Mouse (Mus musculus): Measurements from ENCODE around the gene Banf1. TPM values are rescaled to one million over a fixed set of nuclear protein-coding genes. Genes with fewer than 3 reads are reported as not detected.

The Banf1 gene
- polyA plus RNA-seq, 1 experiment from 2014 or later, result 402 TPM

GRCm38 (mm10) chr19:5395371-5395770, 28.4 kb upstream of the Banf1 start:
- H3K4me2 ChIP-seq (replicated peaks), result no peak overlapping the region
- H3K4me1 ChIP-seq, result peaks cover 2% of the 10 kb centered on the region
- no peak for ATAC-seq (ENCODE audit: low FRiP score, low read depth)
- H3K9ac ChIP-seq (replicated peaks), result no peak overlapping the region
- no peaks in the 10 kb centered on the region for H3K9me3 ChIP-seq
- no peak overlapping the region for H3K27ac ChIP-seq (replicated peaks)
- 76% methylated on average over 4 of the region's 4 CpGs for WGBS
- H3K27me3 ChIP-seq, result peaks cover 7% of the 10 kb centered on the region; the same call in 1 of the 2 replicates
- no peak overlapping the region for H3K4me3 ChIP-seq
- H3K36me3 ChIP-seq, result no peaks in the 10 kb centered on the region

- 0 out of 2 replicates have a peak overlapping the region, but pooled peaks have one; percentile 15 for H3K9ac ChIP-seq (replicated peaks)
- peaks cover 14% of the 10 kb centered on the region for H3K4me1 ChIP-seq
- no peak overlapping the region for H3K4me3 ChIP-seq
- no peaks in the 10 kb centered on the region for H3K9me3 ChIP-seq
- ATAC-seq (ENCODE audit: low FRiP score, low read depth), result no peak
- WGBS, result 58% methylated on average over 10 of the region's 10 CpGs
- no peak overlapping the region for H3K4me2 ChIP-seq (replicated peaks)
- H3K27ac ChIP-seq (replicated peaks), result no peak overlapping the region
- peaks cover 7% of the 10 kb centered on the region; the same call in 1 of the 2 replicates for H3K27me3 ChIP-seq
- H3K36me3 ChIP-seq, result no peaks in the 10 kb centered on the region
These were observed 27.2 kb upstream of the Banf1 start for GRCm38 (mm10) chr19:5394168-5394567.

- Histone ChIP-seq H3K9me3 (no peaks in the 10 kb centered on the region), H3K4me3 (no peak overlapping the region), H3K4me1 (peaks cover 17% of the 10 kb centered on the region), H3K4me2 (replicated peaks) (no peak overlapping the region), H3K36me3 (no peaks in the 10 kb centered on the region), H3K27ac (replicated peaks) (no peak overlapping the region), H3K9ac (replicated peaks) (peak overlapping the region; percentile 6; the same call in 1 of the 2 replicates), H3K27me3 (peaks cover 7% of the 10 kb centered on the region; the same call in 1 of the 2 replicates)
- WGBS, result 74% methylated on average over 4 of the region's 4 CpGs
- no peak for ATAC-seq (ENCODE audit: low FRiP score, low read depth)
These were observed 25.9 kb upstream of the Banf1 start for GRCm38 (mm10) chr19:5392892-5393291.

DNA sequence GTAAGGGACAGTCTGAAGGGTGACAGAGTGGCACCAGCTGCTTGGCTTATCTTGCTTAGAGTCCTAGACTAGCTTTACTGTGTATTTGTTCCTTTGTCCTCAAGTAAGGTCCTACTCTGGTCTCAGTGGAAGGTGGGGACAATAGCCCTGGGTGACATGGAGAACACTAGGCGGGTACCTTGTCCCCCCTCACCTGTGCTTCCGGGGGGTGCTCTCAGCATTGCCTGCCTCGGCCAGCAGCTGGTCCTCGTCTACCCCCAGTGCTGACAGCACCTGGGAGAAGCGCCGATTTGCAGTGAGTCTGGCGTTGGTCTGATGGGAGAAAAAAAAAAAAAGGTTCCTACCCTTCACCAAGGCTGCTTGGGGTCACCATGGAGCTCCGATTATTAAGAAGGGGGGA, 23.4 kb upstream of the Banf1 start:
- Histone ChIP-seq H3K9me3 (no peaks in the 10 kb centered on the region), H3K36me3 (peaks cover 5% of the 10 kb centered on the region), H3K9ac (replicated peaks) (no peak overlapping the region), H3K4me2 (replicated peaks) (peak overlapping the region; percentile 98), H3K4me3 (peak overlapping the region; percentile 100; the same call in 1 of the 2 replicates), H3K27me3 (peaks cover 7% of the 10 kb centered on the region; the same call in 1 of the 2 replicates), H3K27ac (replicated peaks) (no peak overlapping the region), H3K4me1 (peaks cover 32% of the 10 kb centered on the region)
- 90% methylated on average over 8 of the region's 8 CpGs for WGBS
- no peak for ATAC-seq (ENCODE audit: low FRiP score, low read depth)

GRCm38 (mm10) chr19:5389647-5390046, 22.7 kb upstream of the Banf1 start:
- Histone ChIP-seq H3K36me3 (peaks cover 12% of the 10 kb centered on the region), H3K9me3 (no peaks in the 10 kb centered on the region), H3K4me1 (peaks cover 32% of the 10 kb centered on the region), H3K4me2 (replicated peaks) (peak overlapping the region; percentile 98), H3K9ac (replicated peaks) (no peak overlapping the region; the same call in 1 of the 2 replicates), H3K27ac (replicated peaks) (no peak overlapping the region), H3K27me3 (peaks cover 7% of the 10 kb centered on the region; the same call in 1 of the 2 replicates), H3K4me3 (peak overlapping the region; percentile 100)
- ATAC-seq (ENCODE audit: low FRiP score, low read depth), result no peak
- WGBS, result 53% methylated on average over 12 of the region's 12 CpGs

DNA sequence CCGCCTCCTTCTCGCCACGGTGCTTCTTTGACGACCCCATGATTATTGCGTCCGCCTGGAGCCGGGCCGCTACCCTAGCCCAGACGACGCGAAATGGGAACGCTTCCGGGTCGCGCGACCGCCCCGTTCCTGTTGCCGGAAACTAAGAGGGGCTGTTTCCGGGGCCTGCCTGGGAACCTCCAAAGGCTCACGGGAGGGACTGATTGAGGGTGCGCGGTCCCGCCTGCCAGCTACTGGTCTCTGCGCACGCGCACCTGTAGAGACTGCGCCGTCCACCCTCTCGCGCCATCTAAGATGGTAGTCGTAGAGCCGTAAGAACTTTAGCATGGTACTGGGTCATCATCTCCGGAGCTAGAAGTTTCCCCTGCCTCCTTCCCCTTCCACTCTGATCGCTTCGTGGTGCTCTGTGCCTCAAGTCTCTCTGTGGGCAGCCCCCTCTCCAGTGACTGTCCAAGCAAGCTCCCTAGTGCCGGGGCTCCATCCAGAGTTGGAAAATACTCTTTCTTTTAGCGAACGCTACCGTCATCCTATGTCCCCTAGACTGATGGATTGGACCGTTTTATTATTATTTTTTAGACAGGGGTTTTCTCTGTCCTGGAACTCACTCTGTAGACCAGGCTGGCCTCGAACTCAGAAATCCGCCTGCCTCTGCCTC, 21.7 kb upstream of the Banf1 start, which contains the start of gene Sart1:
Gene Sart1 (minus strand): TSS at position 116 of the 655 bp plus-strand sequence.
- peaks cover under 1% of the 10 kb centered on the region; the same call in 1 of the 2 replicates for H3K27me3 ChIP-seq
- H3K27ac ChIP-seq (replicated peaks), result peak within 1 kb of the TSS; percentile 84
- peak within 1 kb of the TSS; percentile 98 for H3K4me2 ChIP-seq (replicated peaks)
- 2% methylated on average over 43 of the region's 43 CpGs for WGBS
- H3K36me3 ChIP-seq, result peaks cover 22% of the 10 kb centered on the region
- H3K9ac ChIP-seq (replicated peaks), result peak within 1 kb of the TSS; percentile 95
- H3K4me1 ChIP-seq, result peaks cover 32% of the 10 kb centered on the region
- peak; percentile 96 for ATAC-seq (ENCODE audit: low FRiP score, low read depth)
- no peaks in the 10 kb centered on the region for H3K9me3 ChIP-seq
- H3K4me3 ChIP-seq, result peak within 1 kb of the TSS; percentile 100

GRCm38 (mm10) chr19:5388011-5388441, 21.1 kb upstream of the Banf1 start:
- under 1% methylated on average over 28 of the region's 43 CpGs for WGBS
- Histone ChIP-seq H3K9ac (replicated peaks) (peak overlapping the region; percentile 95), H3K9me3 (no peaks in the 10 kb centered on the region), H3K4me3 (peak overlapping the region; percentile 100), H3K4me1 (peaks cover 32% of the 10 kb centered on the region), H3K27me3 (no peaks in the 10 kb centered on the region), H3K4me2 (replicated peaks) (peak overlapping the region; percentile 98), H3K27ac (replicated peaks) (peak overlapping the region; percentile 84), H3K36me3 (peaks cover 29% of the 10 kb centered on the region)
- peak; percentile 43; the same call in 1 of the 2 replicates for ATAC-seq (ENCODE audit: low FRiP score, low read depth)

DNA sequence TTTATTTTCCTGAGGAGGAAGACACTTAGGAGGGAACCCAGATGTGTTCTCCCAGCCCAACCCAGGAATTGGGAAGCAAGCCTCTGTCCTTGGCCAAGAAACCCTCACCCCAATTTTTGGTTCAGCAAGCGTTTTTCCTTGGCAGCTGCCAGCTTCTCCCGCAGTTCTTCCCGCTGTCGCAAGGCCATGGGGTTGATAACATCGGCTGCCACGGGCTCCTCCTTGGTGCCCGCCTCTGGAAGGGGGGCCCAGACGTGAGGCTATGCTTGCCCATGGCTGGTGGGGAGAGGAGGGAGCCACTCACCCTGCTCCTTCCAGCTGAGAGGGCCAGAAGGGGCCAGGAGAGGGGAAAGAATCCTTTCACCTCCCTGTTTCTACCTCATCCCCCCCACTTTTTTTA, 17.7 kb upstream of the Banf1 start:
- H3K4me1 ChIP-seq, result peaks cover 23% of the 10 kb centered on the region
- H3K36me3 ChIP-seq, result peaks cover 62% of the 10 kb centered on the region
- no peak overlapping the region for H3K4me3 ChIP-seq
- WGBS, result 91% methylated on average over 6 of the region's 8 CpGs
- H3K9ac ChIP-seq (replicated peaks), result 0 out of 2 replicates have a peak overlapping the region, but pooled peaks have one; percentile 20
- H3K27ac ChIP-seq (replicated peaks), result no peak overlapping the region
- no peaks in the 10 kb centered on the region for H3K27me3 ChIP-seq
- H3K9me3 ChIP-seq, result no peaks in the 10 kb centered on the region
- ATAC-seq (ENCODE audit: low FRiP score, low read depth), result no peak
- H3K4me2 ChIP-seq (replicated peaks), result no peak overlapping the region

DNA sequence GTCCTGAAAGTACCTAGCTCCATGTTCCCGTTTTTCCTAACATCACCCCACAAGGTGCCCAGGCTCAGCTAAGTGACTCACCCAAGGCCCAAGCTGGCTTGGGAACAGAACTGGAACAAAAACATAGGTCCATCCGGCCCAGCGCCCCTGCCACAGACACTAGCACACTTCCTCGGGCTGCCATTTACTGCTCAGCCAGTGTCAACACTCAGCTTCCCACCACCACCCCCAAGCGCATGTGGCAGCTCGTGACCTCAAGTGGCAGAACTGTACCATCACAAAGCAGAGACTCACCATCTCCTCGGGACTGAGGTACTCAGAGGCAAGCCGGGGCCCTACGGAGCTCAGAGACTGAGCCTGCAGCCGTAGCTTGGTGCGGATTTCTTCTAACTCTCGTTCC, 16.4 kb upstream of the Banf1 start:
- Histone ChIP-seq H3K36me3 (peaks cover 76% of the 10 kb centered on the region), H3K4me3 (no peak overlapping the region), H3K9me3 (no peaks in the 10 kb centered on the region), H3K4me2 (replicated peaks) (no peak overlapping the region), H3K4me1 (peaks cover 16% of the 10 kb centered on the region), H3K27me3 (no peaks in the 10 kb centered on the region), H3K27ac (replicated peaks) (no peak overlapping the region), H3K9ac (replicated peaks) (no peak overlapping the region)
- ATAC-seq (ENCODE audit: low FRiP score, low read depth), result no peak
- whole genome bisulfite sequencing, result 95% methylated on average over 12 of the region's 12 CpGs

DNA sequence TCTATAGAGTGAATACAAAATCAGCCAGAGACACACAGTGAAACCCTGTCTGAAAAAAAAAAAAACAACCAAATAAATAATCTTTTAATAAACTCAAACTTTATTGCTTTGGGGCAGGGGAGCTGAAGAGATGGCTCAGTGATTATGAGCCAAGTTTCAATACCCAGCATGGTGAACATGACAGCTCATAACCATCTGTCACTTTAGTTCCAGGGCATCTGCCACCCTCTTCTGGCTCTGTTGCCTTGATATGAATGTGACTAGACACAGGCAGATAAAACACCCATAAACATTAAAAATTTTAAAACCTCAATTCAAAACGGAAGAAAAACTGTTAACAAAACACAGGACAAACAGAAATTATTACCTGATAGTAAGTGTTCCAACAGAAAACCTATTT, 10.5 kb upstream of the Banf1 start:
- WGBS, result 90% methylated on average over 1 of the region's 1 CpGs
- H3K27me3 ChIP-seq, result no peaks in the 10 kb centered on the region
- H3K36me3 ChIP-seq, result peaks cover 67% of the 10 kb centered on the region
- H3K4me3 ChIP-seq, result no peak overlapping the region
- no peak overlapping the region for H3K9ac ChIP-seq (replicated peaks)
- no peaks in the 10 kb centered on the region for H3K4me1 ChIP-seq
- H3K9me3 ChIP-seq, result no peaks in the 10 kb centered on the region
- no peak for ATAC-seq (ENCODE audit: low FRiP score, low read depth)
- no peak overlapping the region for H3K4me2 ChIP-seq (replicated peaks)
- H3K27ac ChIP-seq (replicated peaks), result no peak overlapping the region

- no peak overlapping the region for H3K9ac ChIP-seq (replicated peaks)
- H3K4me2 ChIP-seq (replicated peaks), result no peak overlapping the region
- H3K4me1 ChIP-seq, result no peaks in the 10 kb centered on the region
- 84% methylated on average over 4 of the region's 4 CpGs for WGBS
- peaks cover 65% of the 10 kb centered on the region for H3K36me3 ChIP-seq
- no peak overlapping the region for H3K27ac ChIP-seq (replicated peaks)
- ATAC-seq (ENCODE audit: low FRiP score, low read depth), result no peak
- no peaks in the 10 kb centered on the region for H3K27me3 ChIP-seq
- H3K4me3 ChIP-seq, result no peak overlapping the region
- no peaks in the 10 kb centered on the region for H3K9me3 ChIP-seq
These were observed 7.8 kb upstream of the Banf1 start for GRCm38 (mm10) chr19:5374748-5375147.

- H3K27ac ChIP-seq (replicated peaks), result no peak overlapping the region; the same call in 1 of the 2 replicates
- peaks cover 65% of the 10 kb centered on the region for H3K36me3 ChIP-seq
- no peak overlapping the region for H3K4me2 ChIP-seq (replicated peaks)
- H3K9me3 ChIP-seq, result no peaks in the 10 kb centered on the region
- H3K4me3 ChIP-seq, result no peak overlapping the region
- ATAC-seq (ENCODE audit: low FRiP score, low read depth), result no peak
- no peak overlapping the region for H3K9ac ChIP-seq (replicated peaks)
- no peaks in the 10 kb centered on the region for H3K27me3 ChIP-seq
- no peaks in the 10 kb centered on the region for H3K4me1 ChIP-seq
- 91% methylated on average over 4 of the region's 4 CpGs for WGBS
These were observed 7.2 kb upstream of the Banf1 start for GRCm38 (mm10) chr19:5374177-5374576.

Data from midbrain, embryonic 12.5 days (tissue).